Mouse (Mus musculus) forebrain, embryonic 14.5 days (tissue): Measurements from ENCODE around the gene Cep295nl. TPM values are rescaled to one million over a fixed set of nuclear protein-coding genes. Genes with fewer than 3 reads are reported as not detected.

ENCODE experiments used
- ATAC-seq: fragments of 200-750 bp; cut with Nextera tagmentation; 2 replicates; pipeline ENCODE4 v1.8.0; 2017; ENCODE audit warnings: mild to moderate bottlenecking, moderate library complexity
- DNase-seq: peaks from one replicate; pipeline ENCODE4 v3.0.0-alpha.2; 2015; ENCODE audit warnings: low spot score
- H3K27ac ChIP-seq: fragments of 300-500 bp; sonication (generic); 2 replicates; pipeline ENCODE4 v1.5.1; 2014; ENCODE audit warnings: low read depth, mild to moderate bottlenecking, control low read depth, low read length, moderate library complexity
- H3K27me3 ChIP-seq: fragments of 300-500 bp; sonication (generic); replicated peaks from 2 replicates; pipeline ENCODE4 v1.6.1; 2014; ENCODE audit warnings: low read length, control low read depth, mixed read lengths; ENCODE audit not compliant: control insufficient read depth, insufficient read depth
- H3K36me3 ChIP-seq: fragments of 300-500 bp; sonication (generic); 2 replicates; pipeline ENCODE4 v1.6.1; 2014; ENCODE audit warnings: low read length, control low read depth; ENCODE audit not compliant: control insufficient read depth, insufficient read depth
- H3K4me1 ChIP-seq: fragments of 300-500 bp; sonication (generic); 2 replicates; pipeline ENCODE4 v1.6.1; 2014; ENCODE audit warnings: antibody characterized with exemption, low read length, control low read depth; ENCODE audit not compliant: control insufficient read depth, insufficient read depth
- H3K4me2 ChIP-seq: fragments of 300-500 bp; sonication (generic); 2 replicates; pipeline ENCODE4 v1.6.1; 2014; ENCODE audit warnings: mild to moderate bottlenecking, control low read depth, low read length
- H3K4me3 ChIP-seq: fragments of 300-500 bp; sonication (generic); 2 replicates; pipeline ENCODE4 v1.5.1; 2014; ENCODE audit warnings: low read depth, low read length, control low read depth
- H3K9ac ChIP-seq: fragments of 300-500 bp; sonication (generic); 2 replicates; pipeline ENCODE4 v1.6.1; 2014; ENCODE audit warnings: mild to moderate bottlenecking, low read length, control low read depth, moderate library complexity
- H3K9me3 ChIP-seq: fragments of 300-500 bp; sonication (generic); replicated peaks from 2 replicates; pipeline ENCODE4 v1.6.1; 2016; ENCODE audit warnings: low read length, control low read depth, mixed read lengths; ENCODE audit not compliant: control insufficient read depth
- WGBS: fragments of 180-500 bp; shearing (Covaris S2); extraction: QIAGEN DNeasy Blood & Tissue Kit; methylation state at CpG from one replicate; pipeline ENCODE4 v1.1.7; 2014; 5-methylcytosine and 5-hydroxymethylcytosine counted together
- polyA plus RNA-seq: library from polyadenylated mRNA; unstranded; fragments of >200 nt; fragmentation: Nextera tagmentation; extraction: Ambion mirVana; gene quantifications from 2 replicates; pipeline ENCODE4 v1.2.1, GENCODE M21; 2014

Gene Cep295nl
- polyA plus RNA-seq, 1 experiment from 2014 or later: 0.11 TPM

- no peaks in the 10 kb centered on the region for H3K36me3 ChIP-seq
- no peaks in the 10 kb centered on the region for H3K9me3 ChIP-seq
- no peak for DNase-seq
- H3K4me2 ChIP-seq: no peak overlapping the region
- no peak for ATAC-seq
- no peak overlapping the region for H3K4me3 ChIP-seq
- no peak overlapping the region for H3K9ac ChIP-seq
- 51% methylated on average over 7 of the region's 7 CpGs for WGBS
- peaks cover 5% of the 10 kb centered on the region; the same call in 1 of the 2 replicates for H3K4me1 ChIP-seq
- no peaks in the 10 kb centered on the region for H3K27me3 ChIP-seq
- H3K27ac ChIP-seq: no peak overlapping the region
These were observed 30.3 kb upstream of the Cep295nl start for GRCm38 (mm10) chr11:118372641-118373040.

DNA sequence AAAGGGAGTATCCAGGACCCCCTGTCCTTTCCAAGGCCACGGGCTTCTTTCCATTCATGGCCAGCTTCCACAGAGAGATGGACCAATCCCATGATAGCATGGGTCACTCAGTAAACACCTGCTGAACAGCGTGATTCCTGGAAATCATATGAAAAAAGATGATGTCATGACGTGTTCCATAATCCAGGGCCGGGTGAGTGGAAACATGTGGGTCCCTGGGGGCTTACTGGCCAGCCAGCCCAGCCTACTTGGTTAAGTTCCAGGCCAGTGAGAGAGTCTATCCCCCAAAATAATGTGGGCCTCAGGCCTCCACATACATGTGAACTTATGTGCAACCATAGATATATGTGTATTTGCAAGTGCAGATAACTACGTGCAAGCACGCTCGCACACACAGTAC is 29.6 kb upstream of the Cep295nl start:
- no peak overlapping the region for H3K4me2 ChIP-seq
- WGBS: 92% methylated on average over 7 of the region's 7 CpGs
- no peaks in the 10 kb centered on the region for H3K36me3 ChIP-seq
- no peaks in the 10 kb centered on the region for H3K9me3 ChIP-seq
- H3K9ac ChIP-seq: no peak overlapping the region
- no peak for DNase-seq
- peaks cover 5% of the 10 kb centered on the region; the same call in 1 of the 2 replicates for H3K4me1 ChIP-seq
- no peak overlapping the region for H3K27ac ChIP-seq
- H3K27me3 ChIP-seq: no peaks in the 10 kb centered on the region
- ATAC-seq: no peak
- H3K4me3 ChIP-seq: no peak overlapping the region

DNA sequence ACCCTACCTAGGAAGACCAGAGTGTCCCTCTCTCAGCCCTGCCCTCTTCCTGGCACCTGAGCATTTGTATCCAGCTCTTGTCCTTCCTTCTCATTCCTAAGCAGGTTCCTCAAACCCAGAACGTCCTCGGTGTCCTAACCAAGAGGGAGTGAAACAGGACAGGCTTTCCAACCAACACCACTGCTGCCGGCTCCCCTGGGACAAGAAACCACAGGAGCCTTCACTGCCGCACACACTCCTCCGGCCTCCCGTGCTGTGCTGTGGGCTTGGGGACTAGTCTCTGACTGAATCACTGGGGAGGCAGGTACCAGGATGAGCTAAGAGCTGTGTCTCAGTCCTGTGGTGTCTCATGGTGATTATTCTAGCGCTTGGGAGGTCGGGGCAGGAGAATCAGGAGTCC is 27.4 kb upstream of the Cep295nl start:
- no peak for ATAC-seq
- no peaks in the 10 kb centered on the region for H3K4me1 ChIP-seq
- no peaks in the 10 kb centered on the region for H3K9me3 ChIP-seq

GRCm38 (mm10) chr11:118369251-118369650 is 27.0 kb upstream of the Cep295nl start:
- no peak for DNase-seq
- WGBS: 85% methylated on average over 5 of the region's 5 CpGs

More for the DNA sequence above, 27.4 kb upstream of the Cep295nl start:
- WGBS: 78% methylated on average over 8 of the region's 8 CpGs
- Histone ChIP-seq H3K27ac (no peak overlapping the region), H3K4me3 (no peak overlapping the region), H3K27me3 (no peaks in the 10 kb centered on the region), H3K4me2 (no peak overlapping the region), H3K9ac (no peak overlapping the region), H3K36me3 (no peaks in the 10 kb centered on the region)
- no peak for DNase-seq

GRCm38 (mm10) chr11:118368330-118368729 is 26.0 kb upstream of the Cep295nl start:
- WGBS: 64% methylated on average over 3 of the region's 3 CpGs
- DNase-seq (no peak), ATAC-seq (no peak)
- no peak overlapping the region for H3K4me2 ChIP-seq
- H3K4me1 ChIP-seq: no peaks in the 10 kb centered on the region
- H3K36me3 ChIP-seq: no peaks in the 10 kb centered on the region
- H3K4me3 ChIP-seq: no peak overlapping the region
- no peaks in the 10 kb centered on the region for H3K9me3 ChIP-seq
- H3K27ac ChIP-seq: no peak overlapping the region
- no peak overlapping the region for H3K9ac ChIP-seq
- no peaks in the 10 kb centered on the region for H3K27me3 ChIP-seq

More at GRCm38 (mm10) chr11:118369251-118369650, 27.0 kb upstream of the Cep295nl start:
- Histone ChIP-seq H3K9me3 (no peaks in the 10 kb centered on the region), H3K36me3 (no peaks in the 10 kb centered on the region), H3K4me1 (no peaks in the 10 kb centered on the region), H3K27ac (no peak overlapping the region), H3K27me3 (no peaks in the 10 kb centered on the region), H3K4me3 (no peak overlapping the region), H3K9ac (no peak overlapping the region), H3K4me2 (no peak overlapping the region)
- no peak for ATAC-seq

DNA sequence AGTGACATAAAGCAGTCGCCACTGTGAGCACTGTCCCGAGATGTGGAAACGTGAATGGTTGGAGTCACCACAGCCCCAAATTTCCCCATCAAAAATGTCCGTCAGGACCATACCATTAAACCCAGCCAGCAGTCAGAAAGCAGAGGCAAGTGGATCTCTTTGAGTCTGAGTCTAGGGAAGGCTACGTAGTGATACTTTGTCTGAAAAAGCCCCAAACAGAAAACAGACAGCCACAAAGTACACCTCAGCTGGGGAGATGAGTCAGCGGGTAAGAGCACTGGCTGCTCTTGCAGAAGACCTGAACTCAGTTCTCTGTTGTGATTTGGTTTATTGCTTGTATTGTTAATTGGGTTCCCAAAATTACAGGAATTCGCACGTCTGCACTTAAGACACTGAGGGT is 24.3 kb upstream of the Cep295nl start:
- Histone ChIP-seq H3K4me1 (no peaks in the 10 kb centered on the region; the same call in 1 of the 2 replicates), H3K9me3 (no peaks in the 10 kb centered on the region), H3K9ac (no peak overlapping the region), H3K27me3 (no peaks in the 10 kb centered on the region), H3K4me2 (no peak overlapping the region), H3K27ac (no peak overlapping the region), H3K36me3 (no peaks in the 10 kb centered on the region), H3K4me3 (no peak overlapping the region)
- no peak for ATAC-seq
- DNase-seq: no peak
- 79% methylated on average over 8 of the region's 8 CpGs for WGBS

- DNase-seq (no peak), ATAC-seq (no peak)
- Histone ChIP-seq H3K27me3 (no peaks in the 10 kb centered on the region), H3K9me3 (no peaks in the 10 kb centered on the region), H3K4me3 (no peak overlapping the region), H3K4me1 (no peaks in the 10 kb centered on the region; the same call in 1 of the 2 replicates), H3K9ac (no peak overlapping the region), H3K4me2 (no peak overlapping the region), H3K36me3 (no peaks in the 10 kb centered on the region), H3K27ac (no peak overlapping the region)
- WGBS: 72% methylated on average over 3 of the region's 3 CpGs
These were observed 23.8 kb upstream of the Cep295nl start for GRCm38 (mm10) chr11:118366108-118366507.

DNA sequence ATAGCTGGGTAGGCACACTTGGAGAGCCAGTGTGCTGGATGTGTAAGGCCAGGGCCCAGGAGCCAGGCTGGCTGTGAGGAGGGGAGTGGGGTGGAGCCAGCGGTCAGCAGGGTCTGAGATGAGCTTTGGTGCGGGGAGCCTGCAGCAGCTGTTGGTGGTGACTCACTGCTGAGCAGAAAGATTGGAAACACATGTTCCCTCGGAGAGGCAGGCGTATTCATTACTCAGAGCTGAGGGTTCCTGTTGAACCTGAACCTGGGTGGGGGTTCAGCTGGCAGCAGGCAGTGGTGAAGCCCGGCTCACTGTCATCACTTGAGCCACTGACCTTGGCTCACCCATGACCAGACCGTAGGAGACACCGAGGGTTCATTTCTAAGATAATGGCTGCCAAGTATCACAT is 22.9 kb upstream of the Cep295nl start:
- no peak for ATAC-seq
- WGBS: 87% methylated on average over 7 of the region's 7 CpGs
- H3K4me2 ChIP-seq: no peak overlapping the region
- no peaks in the 10 kb centered on the region for H3K36me3 ChIP-seq
- DNase-seq: no peak
- H3K4me1 ChIP-seq: peaks cover 3% of the 10 kb centered on the region; the same call in 1 of the 2 replicates
- H3K9ac ChIP-seq: no peak overlapping the region
- no peaks in the 10 kb centered on the region for H3K27me3 ChIP-seq
- no peaks in the 10 kb centered on the region for H3K9me3 ChIP-seq
- H3K4me3 ChIP-seq: no peak overlapping the region
- no peak overlapping the region for H3K27ac ChIP-seq

DNA sequence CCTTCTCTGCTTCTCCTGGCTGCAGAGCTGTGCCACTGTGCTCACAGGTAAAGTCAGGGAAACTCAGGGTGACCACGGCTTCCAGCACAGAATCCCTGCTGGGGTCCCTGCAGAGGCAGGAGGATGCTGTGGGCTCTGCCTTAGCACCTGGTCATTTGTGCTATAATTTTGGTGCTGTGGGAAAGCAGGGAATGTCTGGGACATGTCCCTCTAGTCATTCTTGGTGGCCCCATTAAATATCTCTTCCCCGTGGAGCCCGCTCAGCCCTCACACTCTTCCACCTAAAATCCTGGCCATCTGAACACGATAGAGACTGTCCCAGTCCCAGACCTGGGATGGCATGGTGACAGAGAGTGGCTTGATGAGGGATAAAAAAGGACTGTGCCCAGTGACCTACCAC is 21.7 kb upstream of the Cep295nl start:
- DNase-seq: no peak
- Histone ChIP-seq H3K9me3 (no peaks in the 10 kb centered on the region), H3K27ac (no peak overlapping the region), H3K4me1 (peaks cover 3% of the 10 kb centered on the region; the same call in 1 of the 2 replicates), H3K4me3 (no peak overlapping the region), H3K27me3 (no peaks in the 10 kb centered on the region), H3K4me2 (no peak overlapping the region), H3K9ac (no peak overlapping the region), H3K36me3 (no peaks in the 10 kb centered on the region)
- ATAC-seq: no peak
- 87% methylated on average over 4 of the region's 4 CpGs for WGBS
